Mouse (Mus musculus): ENCODE measurements around the gene Pilrb2.

Gene Pilrb2

DNA sequence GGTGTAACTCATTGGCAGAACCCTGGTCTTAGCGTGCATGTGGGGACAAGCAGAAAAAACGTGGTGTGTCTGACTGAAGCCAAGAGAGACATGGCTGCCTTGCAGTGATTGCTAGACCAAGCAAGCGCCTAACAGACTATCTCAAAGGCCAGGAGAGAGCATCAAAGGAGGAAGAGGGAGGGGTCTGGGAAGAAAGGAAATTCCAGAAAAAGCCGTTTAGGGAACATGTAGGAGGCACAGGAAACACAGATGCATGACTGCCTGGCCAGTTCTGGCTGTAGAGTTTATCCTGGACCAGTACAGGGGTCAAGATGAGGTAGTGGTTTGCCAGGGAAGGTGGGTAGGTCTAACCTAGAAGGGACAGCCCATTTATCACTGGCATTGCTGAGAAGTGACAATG lies 38.1 kb downstream of the Pilrb2 start:
- no peak for DNase-seq (ENCODE audit: extremely low spot score, low spot score)

DNA sequence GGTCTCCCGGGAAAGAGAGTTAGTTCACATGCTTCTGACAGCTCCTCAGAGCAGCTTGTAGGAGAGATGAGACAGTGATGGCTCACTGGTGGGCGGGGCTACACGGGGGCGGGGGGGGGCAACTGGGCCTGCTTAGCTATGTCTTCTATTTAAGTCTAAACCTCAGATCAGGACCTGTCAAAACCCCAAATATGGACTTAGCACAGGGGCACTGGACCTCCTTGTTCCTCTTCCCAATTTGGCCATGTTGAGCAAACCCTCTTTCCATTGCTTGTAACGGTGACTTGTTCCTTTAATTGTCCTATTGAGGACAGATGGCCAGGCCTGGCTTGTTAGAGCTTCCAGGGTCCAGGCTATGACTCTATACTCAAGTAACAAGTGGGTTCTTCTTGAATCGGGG lies 40.1 kb downstream of the Pilrb2 start:
- DNase-seq (ENCODE audit: extremely low spot score, low spot score) = no peak

DNA sequence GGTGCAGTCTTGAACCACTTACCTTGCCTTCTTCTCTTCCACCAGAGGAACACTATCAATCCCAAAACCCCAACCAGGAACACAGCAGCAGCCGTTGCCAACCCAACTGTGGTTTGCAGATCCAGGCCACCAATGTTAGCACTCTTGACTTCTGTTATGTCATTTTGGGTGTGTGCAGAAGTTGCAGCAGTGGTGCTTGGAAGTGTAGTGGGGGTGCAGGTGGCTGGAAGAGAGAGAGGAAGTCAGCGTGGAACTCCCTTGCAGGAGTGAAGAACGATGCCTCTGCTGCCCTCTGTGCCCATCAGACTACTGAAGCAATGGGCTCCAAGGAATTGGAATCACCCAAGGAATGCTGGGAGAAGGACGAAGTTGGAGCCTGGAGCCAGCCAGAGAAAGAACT lies 40.5 kb downstream of the Pilrb2 start:
- no peak for DNase-seq (ENCODE audit: extremely low spot score, low spot score)

DNA sequence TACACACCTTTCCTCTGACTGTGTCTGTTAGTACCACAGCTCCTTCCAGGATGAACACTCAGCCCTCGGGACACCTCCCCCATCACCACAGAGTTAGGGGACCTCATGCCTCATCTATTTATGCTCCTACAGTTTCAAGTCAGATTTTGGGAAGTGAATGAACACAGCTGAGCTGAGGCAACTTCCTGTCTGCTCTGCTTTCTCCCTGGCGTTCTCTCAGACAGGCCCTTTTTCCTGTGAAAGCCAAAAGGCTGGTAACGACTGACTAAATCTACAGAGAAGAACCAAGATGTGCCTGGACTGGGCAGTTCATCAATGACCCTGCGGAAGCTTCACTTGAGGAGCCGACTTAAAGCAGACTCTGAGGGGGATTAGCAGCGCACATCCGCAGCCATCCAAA lies 41.4 kb downstream of the Pilrb2 start:
- no peak for DNase-seq (ENCODE audit: extremely low spot score, low spot score)

DNA sequence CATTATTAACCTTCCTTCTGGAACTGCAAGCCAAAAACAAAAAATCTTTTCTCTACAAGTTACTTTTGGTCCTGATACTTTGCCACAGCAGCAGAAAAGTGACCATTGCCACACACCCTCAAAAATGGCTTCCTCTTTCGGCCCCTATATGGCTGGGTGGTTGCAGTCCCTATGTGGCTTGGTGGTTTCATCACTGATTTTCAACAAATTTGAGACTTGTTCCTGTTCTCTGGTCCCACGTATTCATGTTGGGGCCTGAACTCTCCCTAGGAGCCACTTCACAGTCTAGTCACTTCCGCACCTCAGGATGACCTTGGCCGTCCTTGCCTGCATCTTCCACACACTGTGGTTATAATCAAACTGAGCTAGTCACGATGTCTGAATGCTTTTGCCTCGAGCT lies 42.9 kb downstream of the Pilrb2 start:
- no peak for DNase-seq (ENCODE audit: extremely low spot score, low spot score)

DNA sequence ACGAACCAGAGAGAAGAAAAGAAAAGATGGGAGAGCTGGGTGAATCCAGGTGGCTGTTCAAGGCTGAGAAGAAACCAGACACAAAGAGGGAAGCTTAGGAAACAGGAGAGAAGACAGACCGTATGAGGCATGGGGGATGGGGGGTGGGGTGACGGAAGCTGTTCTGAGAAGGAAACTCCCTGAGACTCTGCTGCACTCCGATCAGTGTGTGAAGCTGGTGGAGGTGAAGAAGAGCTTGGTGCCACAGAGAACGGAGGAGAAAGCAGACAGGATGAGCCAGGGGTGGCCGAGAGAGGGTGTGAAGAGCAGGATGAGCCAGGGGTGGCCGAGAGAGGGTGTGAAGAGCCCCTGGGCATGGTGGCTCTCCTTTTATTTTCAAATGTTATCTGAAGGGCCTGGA lies 45.2 kb downstream of the Pilrb2 start:
- no peak for DNase-seq (ENCODE audit: extremely low spot score, low spot score)

DNA sequence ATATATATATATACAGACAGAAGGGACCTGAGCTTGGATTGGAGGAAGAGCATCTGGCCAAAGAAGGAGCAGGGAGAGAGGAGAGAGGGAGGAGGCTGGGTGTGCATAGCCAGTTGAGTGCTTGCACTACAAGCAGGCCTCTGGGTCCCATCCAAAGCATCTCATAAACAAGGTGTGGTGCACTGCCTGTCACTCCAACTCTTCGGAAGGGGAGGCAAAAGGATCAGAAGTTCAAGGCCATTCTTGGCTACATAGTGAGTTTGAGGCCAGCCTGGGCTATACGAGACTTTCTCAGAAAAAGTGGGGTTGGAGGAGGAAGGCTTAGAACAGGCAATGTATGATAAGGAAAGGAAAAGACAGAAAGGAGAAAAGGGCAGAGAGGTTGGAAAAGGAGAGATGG lies 45.6 kb downstream of the Pilrb2 start:
- no peak for DNase-seq (ENCODE audit: extremely low spot score, low spot score)

DNA sequence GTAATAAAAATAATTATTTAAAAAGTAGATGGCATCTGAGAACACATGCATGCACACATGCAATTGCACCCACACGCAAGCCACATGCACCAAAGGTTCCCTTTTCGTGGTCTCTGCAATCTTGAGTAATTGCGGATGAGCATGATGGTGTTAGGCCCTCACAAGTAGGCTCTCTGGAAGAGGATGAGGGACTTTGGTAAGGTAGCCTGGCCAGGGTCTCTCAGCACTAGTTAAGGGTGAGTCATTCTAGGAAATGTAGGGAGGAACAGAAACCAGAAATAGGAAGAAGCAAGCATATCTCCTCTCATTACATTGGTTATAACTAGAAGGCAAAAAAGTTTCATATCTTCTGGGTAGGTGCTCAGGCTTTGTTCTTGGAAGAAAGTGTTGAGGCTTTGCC lies 46.6 kb downstream of the Pilrb2 start:
- no peak for DNase-seq (ENCODE audit: extremely low spot score, low spot score)

DNA sequence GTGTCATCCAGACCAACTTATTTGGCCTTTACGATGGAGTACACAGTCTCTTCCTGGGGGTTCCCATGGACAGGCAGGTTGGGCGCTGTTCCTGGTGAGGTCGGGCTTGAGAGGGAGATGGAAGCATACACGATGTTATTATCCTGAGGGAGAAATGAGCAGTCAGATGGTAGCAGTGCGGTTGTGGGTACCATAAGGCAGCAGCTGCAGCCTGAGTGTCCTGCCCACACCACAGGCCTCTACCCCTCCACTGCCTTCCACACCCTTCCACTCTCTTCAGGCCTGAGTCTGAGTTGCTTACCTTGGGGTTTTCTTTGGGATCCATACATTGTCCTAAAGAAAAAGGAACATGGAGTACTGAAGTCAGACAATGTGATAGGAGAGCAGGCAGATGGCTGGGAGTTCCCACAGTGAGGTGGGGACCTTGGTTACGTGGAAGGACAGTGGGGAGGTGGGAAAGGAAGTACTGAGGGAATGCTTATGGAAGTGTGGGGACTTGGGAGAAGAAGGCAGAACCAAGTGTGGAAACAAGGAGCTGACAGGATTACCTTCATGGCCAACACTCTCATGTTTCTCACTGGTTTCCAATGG lies 48.1 kb downstream of the Pilrb2 start:
- no peak for DNase-seq (ENCODE audit: extremely low spot score, low spot score)

DNA sequence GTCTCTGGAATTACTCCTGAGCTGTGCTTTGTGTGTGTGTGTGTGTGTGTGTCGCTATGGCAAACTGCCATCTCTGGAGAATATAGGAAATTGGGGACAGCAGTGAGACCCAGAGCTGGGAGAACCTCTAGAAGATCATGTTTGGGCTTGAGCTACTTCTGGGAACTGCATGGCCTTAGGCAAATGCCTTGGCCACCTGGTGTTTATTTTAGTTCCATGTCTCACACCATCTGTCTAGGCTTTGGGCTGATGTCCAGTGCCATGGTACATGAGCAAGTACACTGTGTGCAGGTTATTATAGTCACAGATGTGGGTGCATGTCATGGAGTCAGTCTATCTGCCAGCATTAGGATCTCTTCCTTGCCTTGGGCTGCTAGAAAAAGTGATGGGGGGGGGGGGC lies 49.0 kb downstream of the Pilrb2 start:
- no peak for DNase-seq (ENCODE audit: extremely low spot score, low spot score)

DNA sequence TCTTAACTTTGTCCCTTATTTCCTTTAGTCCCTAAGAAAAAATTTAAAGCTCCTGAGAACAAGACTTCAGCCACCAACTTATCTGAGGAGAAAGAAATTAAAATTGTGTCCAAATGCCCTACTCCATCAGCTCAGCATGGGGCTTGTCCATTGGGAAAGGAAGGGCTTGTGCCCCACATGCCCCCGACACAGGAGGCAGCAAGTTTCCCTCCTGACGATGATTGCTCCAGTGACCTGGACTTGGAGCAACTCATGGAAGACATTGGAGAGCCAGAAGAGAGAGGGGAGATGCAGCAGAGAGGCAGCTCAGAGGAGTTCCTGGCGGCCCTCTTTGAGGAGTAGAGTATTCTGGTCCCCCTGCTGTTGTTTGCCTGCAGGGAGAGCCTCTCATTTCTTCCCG lies 49.5 kb downstream of the Pilrb2 start:
- no peak for DNase-seq (ENCODE audit: extremely low spot score, low spot score)

DNA sequence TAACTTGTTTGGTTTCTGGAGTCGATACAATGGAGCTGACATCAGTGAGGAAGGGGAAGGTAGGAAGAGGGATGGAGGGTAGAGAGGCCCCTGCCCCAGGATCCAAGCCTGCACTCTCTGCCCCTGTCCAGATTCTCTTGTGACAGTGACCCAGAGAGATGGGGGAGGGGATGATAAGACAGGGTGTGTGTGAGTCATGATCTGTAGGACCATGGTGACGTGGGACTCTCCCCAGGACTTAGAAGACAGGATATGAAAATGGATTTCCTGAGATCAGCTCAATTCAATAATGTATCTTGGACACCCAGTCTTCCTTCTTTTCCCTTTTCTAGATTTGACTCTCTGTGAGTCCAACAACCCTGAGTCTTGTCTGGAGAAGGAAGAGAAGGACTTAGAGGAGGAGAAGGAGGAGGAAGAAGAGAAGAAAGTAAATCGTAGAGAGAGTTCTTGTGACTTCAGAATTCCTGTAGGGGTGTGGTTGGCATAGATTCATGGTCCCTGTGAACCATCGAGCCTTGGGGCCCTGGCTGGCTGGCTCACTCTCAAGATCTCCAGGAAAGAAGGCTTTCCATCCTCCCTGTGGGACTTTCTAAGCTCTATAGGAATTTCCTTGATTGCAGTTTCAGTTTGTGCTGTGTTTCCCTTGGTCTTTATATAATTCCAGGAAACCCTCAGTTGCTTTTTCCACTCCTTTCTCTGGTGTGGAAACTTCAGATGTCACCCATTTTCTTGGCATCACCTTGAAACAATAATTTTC lies 54.0 kb downstream of the Pilrb2 start:
- DNase-seq (ENCODE audit: extremely low spot score, low spot score) = no peak

Measured in neural tube, embryonic 10.5 days (tissue).